ENCODE assay signal across 27 mouse cellular contexts in genomic region chr7:99489708-99490107, GRCm38 (mm10). TPM values are rescaled to one million over a fixed set of nuclear protein-coding genes. Genes with fewer than 3 reads are reported as not detected.
DNase-seq lines count a peak whose midpoint lies in the region; ATAC-seq and TF ChIP-seq lines count a peak whose summit lies in the region.
"Had no signal": no experiment of that assay in that cellular context is flagged by ENCODE, and none has a peak within 500 bp of the region (broad histone marks: within the 10 kb centered on the region; RNA-seq: fewer than 3 reads in every experiment).

No protein-coding gene starts in this region.

- intact Hi-C loops in heart, adult 2 months (cut with DNase I), result no loop called here

- H3K79me2 ChIP-seq in heart, adult 2 months (replicated peaks; ENCODE audit: control insufficient read depth, insufficient read depth, low read length), result no peaks in the 10 kb centered on the region

- H3K4me3 ChIP-seq in midbrain, embryonic 14.5 days (replicated peaks; ENCODE audit: low read depth, low read length), result no peak overlapping the region
- H3K4me3 ChIP-seq in midbrain, embryonic 15.5 days, result no peak overlapping the region
- H3K4me3 ChIP-seq in heart, adult 2 months, result no peak overlapping the region
- H3K4me3 ChIP-seq: embryonic facial prominence, embryonic 13.5 days; embryonic facial prominence, embryonic 15.5 days; erythroblast, embryonic 14.5 days; forebrain, embryonic 10.5 days; forebrain, embryonic 12.5 days had no signal

- no peak for TF ChIP-seq CTCF in brain, embryonic 14.5 days (IDR thresholded peaks at IDR 0.05; ENCODE audit: borderline replicate concordance, extremely low read depth, insufficient read depth, insufficient read length)
- no peak for TF ChIP-seq CTCF in heart, adult 2 months (IDR thresholded peaks at IDR 0.05)

- DNase-seq in midbrain, embryonic 14.5 days, result peak; percentile 61
- DNase-seq in MN1 (ENCODE audit: low spot score), result peak; percentile 53
- DNase-seq in brain, embryonic 14.5 days (ENCODE audit: low read depth), result peak; percentile 25
- no peak for DNase-seq in heart, adult 2 months
- DNase-seq: adrenal gland, adult 8-10 months; adrenal gland, postnatal 14 days; adrenal gland, postnatal 36 days; cerebellum, adult 11 months; cerebellum, adult 18-20 months; cerebellum, adult 8-10 months; cerebellum, adult 9-11 months; cerebellum, postnatal 14 days; cerebellum, postnatal 36 days; embryo, embryonic 11 days had no signal

- whole genome bisulfite sequencing in midbrain, embryonic 14.5 days, result 62% methylated on average over 5 of the region's 5 CpGs
- WGBS in midbrain, embryonic 15.5 days, result 66% methylated on average over 5 of the region's 5 CpGs
- 76% methylated on average over 5 of the region's 5 CpGs for WGBS in heart, adult 2 months

- no peak overlapping the region for H3K4me2 ChIP-seq in midbrain, embryonic 14.5 days (ENCODE audit: low read length)
- H3K4me2 ChIP-seq in midbrain, embryonic 15.5 days, result no peak overlapping the region
- H3K4me2 ChIP-seq: embryonic facial prominence, embryonic 13.5 days; embryonic facial prominence, embryonic 15.5 days; forebrain, embryonic 12.5 days had no signal

- no peaks in the 10 kb centered on the region for H3K36me3 ChIP-seq in midbrain, embryonic 14.5 days (ENCODE audit: control insufficient read depth, insufficient read depth, low read length)
- no peaks in the 10 kb centered on the region for H3K36me3 ChIP-seq in midbrain, embryonic 15.5 days (replicated peaks)
- H3K36me3 ChIP-seq in heart, adult 2 months (ENCODE audit: control insufficient read depth, insufficient read depth, low read length), result no peaks in the 10 kb centered on the region
- H3K36me3 ChIP-seq: embryonic facial prominence, embryonic 13.5 days; embryonic facial prominence, embryonic 15.5 days; forebrain, embryonic 10.5 days; forebrain, embryonic 12.5 days had no signal

- no peaks in the 10 kb centered on the region for H3K4me1 ChIP-seq in midbrain, embryonic 14.5 days (ENCODE audit: control insufficient read depth, insufficient read depth, low read length)
- no peaks in the 10 kb centered on the region for H3K4me1 ChIP-seq in midbrain, embryonic 15.5 days
- no peaks in the 10 kb centered on the region for H3K4me1 ChIP-seq in heart, adult 2 months (ENCODE audit: control insufficient read depth, insufficient read depth, low read length)
- H3K4me1 ChIP-seq: embryonic facial prominence, embryonic 13.5 days; embryonic facial prominence, embryonic 15.5 days; forebrain, embryonic 10.5 days; forebrain, embryonic 12.5 days had no signal

- H3K27ac ChIP-seq in midbrain, embryonic 14.5 days (replicated peaks; ENCODE audit: low read depth, low read length), result no peak overlapping the region
- H3K27ac ChIP-seq in midbrain, embryonic 15.5 days, result no peak overlapping the region
- H3K27ac ChIP-seq in heart, adult 2 months, result no peak overlapping the region
- H3K27ac ChIP-seq: embryonic facial prominence, embryonic 13.5 days; embryonic facial prominence, embryonic 15.5 days; forebrain, embryonic 10.5 days; forebrain, embryonic 12.5 days had no signal

- no peak overlapping the region for H3K9ac ChIP-seq in midbrain, embryonic 14.5 days (replicated peaks; ENCODE audit: low read length)
- no peak overlapping the region for H3K9ac ChIP-seq in midbrain, embryonic 15.5 days
- no peak overlapping the region for H3K9ac ChIP-seq in heart, adult 2 months (ENCODE audit: low read depth, low read length)
- H3K9ac ChIP-seq: embryonic facial prominence, embryonic 13.5 days; embryonic facial prominence, embryonic 15.5 days; forebrain, embryonic 12.5 days had no signal

- no peaks in the 10 kb centered on the region for H3K27me3 ChIP-seq in midbrain, embryonic 14.5 days (ENCODE audit: control insufficient read depth, insufficient read depth, low read length)
- peaks cover 8% of the 10 kb centered on the region; the same call in 1 of the 2 replicates for H3K27me3 ChIP-seq in midbrain, embryonic 15.5 days (replicated peaks)
- no peaks in the 10 kb centered on the region for H3K27me3 ChIP-seq in heart, adult 2 months (ENCODE audit: control insufficient read depth, insufficient read depth, low read length)
- H3K27me3 ChIP-seq: Patski had no signal

- H3K9me3 ChIP-seq in midbrain, embryonic 14.5 days (ENCODE audit: control insufficient read depth, low read length), result peaks cover 5% of the 10 kb centered on the region; the same call in 1 of the 2 replicates
- H3K9me3 ChIP-seq in midbrain, embryonic 15.5 days, result no peaks in the 10 kb centered on the region
- H3K9me3 ChIP-seq: embryonic facial prominence, embryonic 13.5 days had no signal

- ATAC-seq in midbrain, embryonic 14.5 days (ENCODE audit: low FRiP score, low TSS enrichment), result no peak
- no peak for ATAC-seq in midbrain, embryonic 15.5 days (replicated peaks)
- ATAC-seq: activated CD4-positive, CD25-positive, alpha-beta regulatory T cell, adult 4 months; forebrain, embryonic 14.5 days; forebrain, embryonic 16.5 days; Patski had no signal

- TF ChIP-seq EP300 in heart, adult 2 months (IDR thresholded peaks at IDR 0.05; ENCODE audit: insufficient read depth, low read depth, low read length), result no peak

- no peak for TF ChIP-seq POLR2A in brain, embryonic 14.5 days (IDR thresholded peaks at IDR 0.05; ENCODE audit: borderline replicate concordance, extremely low read depth, insufficient read depth, insufficient read length, poor library complexity, severe bottlenecking)
- no peak for TF ChIP-seq POLR2A in heart, adult 2 months (IDR thresholded peaks at IDR 0.05; ENCODE audit: insufficient read depth, low read depth, low read length)

RNA-seq across cellular contexts. Expression of gene Rps3, which starts 6.2 kb away (rescaled TPM):
- polyA plus RNA-seq in midbrain, embryonic 14.5 days (2014; fragmentation: Nextera tagmentation; extraction: Ambion mirVana), result 488 and 521 TPM in 2 replicates
- 382 and 405 TPM in 2 replicates for polyA plus RNA-seq in midbrain, embryonic 15.5 days (2015; fragmentation: Nextera tagmentation; extraction: Ambion mirVana)
- 722 and 820 TPM in 2 replicates for polyA plus RNA-seq in brain, embryonic 14.5 days (2012; rRNA removed)
- total RNA-seq in heart, adult 2 months (2021), result 100 to 1,000 TPM; 316 to 361 TPM
- polyA plus RNA-seq in heart, adult 2 months (2012; rRNA removed), result 196 and 320 TPM in 2 replicates

RNA-seq across cellular contexts. Expression of gene Klhl35, which starts 23.9 kb away (rescaled TPM):
- 10.7 and 11.6 TPM in 2 replicates for polyA plus RNA-seq in midbrain, embryonic 14.5 days (2014; fragmentation: Nextera tagmentation; extraction: Ambion mirVana)
- polyA plus RNA-seq in midbrain, embryonic 15.5 days (2015; fragmentation: Nextera tagmentation; extraction: Ambion mirVana), result 7.1 and 7.5 TPM in 2 replicates
- polyA plus RNA-seq in brain, embryonic 14.5 days (2012; rRNA removed), result 13.2 and 17.9 TPM in 2 replicates
- total RNA-seq in heart, adult 2 months (2021), result under 1 TPM in 1 of 2 experiments, not detected in 1; 0.13 TPM
- 0.12 and 0.43 TPM in 2 replicates for polyA plus RNA-seq in heart, adult 2 months (2012; rRNA removed)
- total RNA-seq: common myeloid progenitor, adult 5-6 weeks; MEL had no signal
- polyA plus RNA-seq: activated CD4-positive, CD25-positive, alpha-beta regulatory T cell, adult 4 months; C2C12; erythroblast, embryonic 14.5 days had no signal

RNA-seq across cellular contexts. Expression of gene Arrb1, which starts 45.6 kb away (rescaled TPM):
- polyA plus RNA-seq in midbrain, embryonic 14.5 days (2014; fragmentation: Nextera tagmentation; extraction: Ambion mirVana), result 10.3 and 13.3 TPM in 2 replicates
- polyA plus RNA-seq in midbrain, embryonic 15.5 days (2015; fragmentation: Nextera tagmentation; extraction: Ambion mirVana), result 20.1 and 20.3 TPM in 2 replicates
- polyA plus RNA-seq in brain, embryonic 14.5 days (2012; rRNA removed), result 45.5 and 63.2 TPM in 2 replicates
- total RNA-seq in heart, adult 2 months (2021), result 10 to 100 TPM; 15.6 to 22.4 TPM
- polyA plus RNA-seq in heart, adult 2 months (2012; rRNA removed), result 16.1 and 22.5 TPM in 2 replicates

Comparison
In these comparisons a context has a peak if more than half of its experiments do, and no peak if none do; other contexts are left out.
1. DNase-seq: peak in midbrain, embryonic 14.5 days (single experiment), MN1 (single experiment) and brain, embryonic 14.5 days (single experiment); none in heart, adult 2 months (0 of 2).